Mouse (Mus musculus): ENCODE measurements around the gene Chrm4. TPM values are rescaled to one million over a fixed set of nuclear protein-coding genes. Genes with fewer than 3 reads are reported as not detected.

Chrm4 gene
- not detected in 2 replicates for polyA plus RNA-seq (2012; ENCODE audit: insufficient read depth, insufficient read length, missing spikeins)

DNA sequence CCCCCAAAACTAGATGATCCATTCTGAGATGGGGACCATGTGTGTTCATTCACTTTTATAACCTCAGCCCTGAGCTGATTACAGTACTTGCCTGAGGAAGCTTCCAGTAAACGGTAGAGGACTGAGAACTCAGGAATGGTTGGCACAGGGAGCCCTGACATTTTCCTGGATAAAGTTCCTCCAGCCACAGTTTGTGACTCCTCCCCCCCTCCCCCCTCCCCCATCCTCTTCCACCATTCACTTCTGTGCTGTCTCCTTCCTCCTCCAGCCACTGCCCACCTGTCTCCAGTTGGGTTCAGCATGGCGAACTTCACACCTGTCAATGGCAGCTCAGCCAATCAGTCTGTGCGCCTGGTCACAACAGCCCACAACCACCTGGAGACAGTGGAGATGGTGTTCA, at the start of gene Chrm4:
TSS of gene Chrm4 (plus strand) at position 301 of the 400 bp plus-strand sequence.
- Histone ChIP-seq H3K27ac (replicated peaks; ENCODE audit: low read depth, low read length) (no peak within 1 kb of the TSS), H3K4me1 (ENCODE audit: control insufficient read depth, insufficient read depth, insufficient read length, low read length) (no peaks in the 10 kb centered on the region; the same call in 1 of the 2 replicates), H3K4me3 (ENCODE audit: insufficient read depth, low read depth, low read length) (no peak within 1 kb of the TSS)

DNA sequence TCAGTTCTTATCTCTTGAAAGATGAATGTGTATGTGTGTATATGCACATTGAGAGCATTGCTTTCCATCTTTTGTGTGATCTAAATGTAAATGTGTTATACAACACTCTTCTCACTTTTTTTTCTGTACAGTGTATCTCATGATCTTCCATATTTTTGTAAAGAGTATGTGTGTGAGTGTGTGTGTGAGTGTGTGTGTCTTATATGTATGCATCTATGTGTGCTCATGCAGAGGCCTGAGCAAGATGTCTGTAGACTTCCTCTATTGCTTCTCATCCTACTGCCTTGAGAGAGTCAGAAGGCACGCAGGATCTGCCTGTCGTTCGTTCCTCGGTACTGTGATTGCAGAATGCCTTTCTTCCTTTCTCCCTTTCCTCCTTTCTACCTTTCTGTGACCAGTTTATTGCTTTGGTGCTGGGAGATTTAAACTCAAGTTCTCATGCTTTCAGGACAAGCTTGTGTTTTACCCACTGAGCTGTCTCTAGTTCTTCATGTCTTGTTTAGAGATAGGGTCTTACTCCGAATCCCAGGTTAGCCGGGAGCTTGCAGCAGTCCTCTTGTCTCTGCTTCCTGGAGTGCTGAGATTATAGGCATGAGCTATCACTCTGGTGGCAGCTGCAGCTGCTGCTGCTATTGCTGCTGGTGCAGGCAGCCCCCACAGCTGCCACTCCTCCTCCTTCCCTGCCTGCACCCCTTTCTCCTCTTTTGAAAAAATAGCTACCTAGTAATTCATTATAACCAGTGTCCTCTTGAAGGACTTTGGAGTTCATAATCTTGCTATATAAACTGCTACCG, 48.5 kb upstream of the Chrm4 start:
- no peak overlapping the region for H3K4me3 ChIP-seq (ENCODE audit: insufficient read depth, low read depth, low read length)
- H3K27ac ChIP-seq (replicated peaks; ENCODE audit: low read depth, low read length): no peak overlapping the region
- no peaks in the 10 kb centered on the region for H3K4me1 ChIP-seq (ENCODE audit: control insufficient read depth, insufficient read depth, insufficient read length, low read length)

DNA sequence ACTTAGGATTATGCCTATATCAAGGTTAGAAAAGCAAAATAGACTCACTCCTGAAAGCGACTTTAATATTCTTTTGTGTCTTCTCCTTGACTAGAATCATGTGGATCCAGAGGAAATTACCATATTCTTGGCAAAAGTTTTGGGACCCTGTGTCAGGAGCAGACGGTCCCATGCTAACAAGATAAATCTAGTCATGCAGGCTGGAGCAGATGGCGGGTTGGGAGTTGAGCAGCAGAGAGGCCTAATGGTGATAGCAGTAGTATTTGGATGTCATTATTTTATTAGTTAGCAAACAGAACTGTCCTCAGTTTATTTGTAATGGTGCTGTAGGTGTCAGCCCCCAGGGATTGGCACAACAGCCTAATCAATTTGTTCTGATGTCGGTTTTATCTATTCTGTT, 43.1 kb upstream of the Chrm4 start:
- no peaks in the 10 kb centered on the region for H3K4me1 ChIP-seq (ENCODE audit: control insufficient read depth, insufficient read depth, insufficient read length, low read length)
- no peak overlapping the region for H3K27ac ChIP-seq (replicated peaks; ENCODE audit: low read depth, low read length)
- no peak overlapping the region for H3K4me3 ChIP-seq (ENCODE audit: insufficient read depth, low read depth, low read length)

DNA sequence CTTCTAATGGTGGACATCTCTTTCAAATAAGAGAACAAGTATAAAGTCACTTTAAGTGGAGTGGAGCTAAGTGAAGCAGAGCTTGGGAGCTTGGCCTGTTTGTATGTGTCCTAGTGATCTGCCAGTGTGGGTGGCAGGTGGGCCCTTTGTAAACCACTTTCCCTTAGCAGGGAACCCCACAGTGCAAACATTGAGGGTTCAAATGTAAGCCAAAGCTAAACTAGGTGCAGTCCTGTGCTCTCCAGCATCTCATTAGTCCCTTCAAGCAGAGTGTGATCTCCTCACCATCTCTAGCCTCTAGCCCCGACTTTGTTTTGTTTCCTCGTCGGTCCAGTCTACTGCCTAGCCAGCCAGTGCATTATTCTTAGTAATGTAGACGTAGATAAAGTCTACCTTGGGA, 42.4 kb upstream of the Chrm4 start:
- Histone ChIP-seq H3K27ac (replicated peaks; ENCODE audit: low read depth, low read length) (no peak overlapping the region), H3K4me1 (ENCODE audit: control insufficient read depth, insufficient read depth, insufficient read length, low read length) (no peaks in the 10 kb centered on the region)

DNA sequence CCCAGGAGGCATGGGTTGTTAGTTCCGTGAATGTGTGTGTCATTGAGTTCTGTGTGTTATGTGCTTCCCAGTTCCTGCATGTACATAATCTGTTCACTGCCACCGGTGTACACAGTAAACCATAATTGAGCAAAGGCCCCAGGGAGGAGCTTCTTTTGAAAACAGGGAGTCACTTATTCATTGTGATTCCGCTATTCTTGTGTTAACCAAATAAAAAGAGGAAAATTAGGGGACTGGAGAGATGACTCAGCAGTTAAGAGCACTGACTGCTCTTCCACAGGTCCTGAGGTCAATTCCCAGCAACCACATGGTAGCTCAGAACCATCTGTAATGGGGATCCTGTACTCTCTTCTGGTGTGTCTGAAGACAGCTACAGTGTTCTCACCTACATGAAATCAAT, 32.3 kb upstream of the Chrm4 start:
- no peak overlapping the region for H3K4me3 ChIP-seq (ENCODE audit: insufficient read depth, low read depth, low read length)
- H3K4me1 ChIP-seq (ENCODE audit: control insufficient read depth, insufficient read depth, insufficient read length, low read length): no peaks in the 10 kb centered on the region
- no peak overlapping the region for H3K27ac ChIP-seq (replicated peaks; ENCODE audit: low read depth, low read length)

More for the DNA sequence above, 42.4 kb upstream of the Chrm4 start:
- H3K4me3 ChIP-seq (ENCODE audit: insufficient read depth, low read depth, low read length): no peak overlapping the region

DNA sequence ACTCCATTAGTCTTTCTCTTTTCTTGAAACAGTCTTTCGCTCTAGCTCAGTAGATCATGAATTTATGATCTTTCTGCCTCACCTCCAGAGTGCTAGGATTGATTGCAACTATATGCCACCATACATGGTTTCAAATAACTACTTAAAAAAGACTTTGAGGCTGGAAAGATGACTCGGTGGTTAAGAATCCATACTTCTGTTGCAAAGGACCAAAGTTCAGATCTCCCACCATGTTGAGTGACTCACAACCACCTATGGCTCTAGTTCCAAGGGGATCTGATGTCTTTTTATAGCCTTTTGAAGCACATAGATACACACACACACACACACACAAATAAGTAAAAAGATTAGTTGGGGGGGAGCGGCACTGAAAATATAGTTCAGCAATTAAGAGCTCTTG, 31.6 kb upstream of the Chrm4 start:
- Histone ChIP-seq H3K4me1 (ENCODE audit: control insufficient read depth, insufficient read depth, insufficient read length, low read length) (no peaks in the 10 kb centered on the region), H3K4me3 (ENCODE audit: insufficient read depth, low read depth, low read length) (no peak overlapping the region), H3K27ac (replicated peaks; ENCODE audit: low read depth, low read length) (no peak overlapping the region)

DNA sequence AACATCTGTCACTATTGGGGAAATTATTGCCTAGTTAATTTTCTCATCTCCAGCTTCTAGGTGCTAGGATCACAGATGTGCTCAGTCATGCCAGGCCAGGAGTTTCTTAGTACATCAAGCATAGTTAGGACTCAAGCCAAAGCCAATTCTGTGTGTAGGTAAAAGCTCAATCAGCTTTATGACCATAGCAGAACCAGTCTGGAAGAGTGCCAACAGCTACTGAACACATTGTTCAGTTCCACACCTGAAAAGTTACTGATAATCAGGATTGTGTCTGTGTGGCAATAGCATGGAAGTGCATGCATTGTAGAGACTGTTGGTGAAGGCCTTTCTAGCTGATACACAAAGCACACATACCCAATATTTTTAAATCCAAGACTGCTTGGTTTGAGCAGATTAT, 29.1 kb upstream of the Chrm4 start:
- Histone ChIP-seq H3K4me3 (ENCODE audit: insufficient read depth, low read depth, low read length) (no peak overlapping the region), H3K4me1 (ENCODE audit: control insufficient read depth, insufficient read depth, insufficient read length, low read length) (no peaks in the 10 kb centered on the region), H3K27ac (replicated peaks; ENCODE audit: low read depth, low read length) (no peak overlapping the region)

DNA sequence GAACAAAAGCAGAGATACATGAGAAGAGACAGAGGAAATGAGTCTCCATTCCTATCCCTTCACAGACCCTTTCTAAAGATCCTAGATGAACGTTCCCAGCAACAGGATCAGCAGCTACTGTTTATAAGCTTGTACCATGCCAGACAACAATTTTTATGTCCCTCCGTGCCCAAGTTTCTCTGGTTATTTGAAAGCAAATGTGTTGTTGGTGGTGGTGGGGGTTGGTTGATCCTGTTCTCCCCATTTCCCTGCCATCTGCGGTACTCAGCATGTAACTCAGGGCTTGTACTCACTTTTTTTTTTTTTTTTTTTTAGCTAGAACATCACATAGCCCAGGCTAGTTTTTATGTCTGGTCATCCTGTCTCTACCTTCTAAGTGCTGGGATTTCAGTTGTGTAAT, 27.9 kb upstream of the Chrm4 start:
- H3K27ac ChIP-seq (replicated peaks; ENCODE audit: low read depth, low read length): no peak overlapping the region
- no peak overlapping the region for H3K4me3 ChIP-seq (ENCODE audit: insufficient read depth, low read depth, low read length)
- no peaks in the 10 kb centered on the region for H3K4me1 ChIP-seq (ENCODE audit: control insufficient read depth, insufficient read depth, insufficient read length, low read length)

DNA sequence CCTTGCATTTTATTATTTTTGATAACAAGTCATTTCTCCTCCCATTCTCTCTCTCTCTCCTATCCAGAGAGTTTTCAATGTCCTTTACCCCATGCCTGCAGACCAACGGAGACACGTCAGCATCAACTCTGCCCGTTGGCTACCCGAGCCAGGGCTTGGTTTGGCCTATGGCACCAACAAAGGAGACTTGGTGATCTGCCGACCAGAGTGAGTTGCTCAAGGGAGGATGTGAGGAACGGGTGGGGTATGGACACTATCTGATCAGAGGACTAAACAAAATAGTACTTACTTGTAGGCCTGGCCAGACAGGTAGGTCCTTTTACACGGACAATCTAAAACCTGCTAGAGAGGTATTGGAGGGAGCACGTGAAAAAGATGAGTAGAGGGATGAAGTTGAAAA, 26.6 kb upstream of the Chrm4 start:
- no peak overlapping the region for H3K4me3 ChIP-seq (ENCODE audit: insufficient read depth, low read depth, low read length)
- H3K27ac ChIP-seq (replicated peaks; ENCODE audit: low read depth, low read length): no peak overlapping the region
- no peaks in the 10 kb centered on the region for H3K4me1 ChIP-seq (ENCODE audit: control insufficient read depth, insufficient read depth, insufficient read length, low read length)

DNA sequence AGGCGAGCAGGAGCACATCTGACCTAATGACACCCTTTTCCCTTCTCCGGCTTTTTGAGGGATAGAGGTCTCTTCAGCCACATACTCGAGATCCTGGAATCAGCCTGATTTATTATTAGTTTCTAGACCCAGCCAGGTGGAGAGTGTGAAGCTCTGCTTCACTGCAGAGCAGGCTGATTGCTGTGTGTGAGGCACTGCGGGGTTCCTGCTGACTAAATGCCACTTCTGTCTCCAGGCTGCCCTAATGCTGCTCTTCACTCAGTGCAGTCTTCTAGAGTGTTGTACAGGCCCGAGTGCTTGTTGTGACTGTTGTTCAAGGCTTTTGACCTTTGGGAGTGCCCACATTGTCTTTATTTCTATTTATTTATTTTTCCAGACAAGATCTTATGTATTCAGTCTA, 24.7 kb upstream of the Chrm4 start:
- H3K4me3 ChIP-seq (ENCODE audit: insufficient read depth, low read depth, low read length): no peak overlapping the region
- H3K27ac ChIP-seq (replicated peaks; ENCODE audit: low read depth, low read length): no peak overlapping the region
- H3K4me1 ChIP-seq (ENCODE audit: control insufficient read depth, insufficient read depth, insufficient read length, low read length): no peaks in the 10 kb centered on the region

DNA sequence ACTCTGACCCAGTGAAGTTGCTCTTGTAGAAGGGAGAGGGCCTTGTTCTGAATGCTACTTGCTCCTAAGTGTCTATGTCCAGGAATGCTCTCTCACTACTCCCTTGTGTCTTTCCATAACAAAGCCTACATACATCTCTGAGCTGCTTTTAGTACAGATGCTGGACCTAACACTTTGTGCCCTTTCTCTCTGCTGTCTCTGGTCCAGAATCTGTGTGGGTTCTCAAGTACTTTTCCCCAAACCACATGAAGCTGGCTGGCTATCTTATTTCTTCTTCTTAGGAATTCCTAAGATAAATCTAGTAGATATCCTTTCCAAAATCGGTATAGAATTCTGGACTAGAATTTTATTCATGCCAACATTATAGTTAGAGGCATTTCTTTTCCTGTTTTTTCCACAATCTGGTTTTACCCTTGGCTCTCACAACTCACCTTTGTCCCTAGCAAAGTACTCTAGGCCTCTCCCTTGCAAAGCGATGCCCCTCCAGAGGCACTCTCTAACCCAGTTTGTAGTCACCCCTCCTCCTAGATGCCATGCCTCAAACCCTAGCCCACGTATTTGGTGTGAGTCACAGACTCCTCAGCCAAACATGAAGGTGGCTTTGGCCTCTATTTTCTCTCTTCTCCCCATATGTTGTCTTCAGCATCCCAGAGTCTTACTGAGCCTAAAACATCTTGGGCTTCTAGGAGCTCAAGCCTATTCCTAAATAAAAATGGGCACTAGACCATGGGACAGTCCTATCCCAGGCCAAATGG, 23.7 kb upstream of the Chrm4 start:
- Histone ChIP-seq H3K4me3 (ENCODE audit: insufficient read depth, low read depth, low read length) (no peak overlapping the region), H3K27ac (replicated peaks; ENCODE audit: low read depth, low read length) (no peak overlapping the region), H3K4me1 (ENCODE audit: control insufficient read depth, insufficient read depth, insufficient read length, low read length) (no peaks in the 10 kb centered on the region)

DNA sequence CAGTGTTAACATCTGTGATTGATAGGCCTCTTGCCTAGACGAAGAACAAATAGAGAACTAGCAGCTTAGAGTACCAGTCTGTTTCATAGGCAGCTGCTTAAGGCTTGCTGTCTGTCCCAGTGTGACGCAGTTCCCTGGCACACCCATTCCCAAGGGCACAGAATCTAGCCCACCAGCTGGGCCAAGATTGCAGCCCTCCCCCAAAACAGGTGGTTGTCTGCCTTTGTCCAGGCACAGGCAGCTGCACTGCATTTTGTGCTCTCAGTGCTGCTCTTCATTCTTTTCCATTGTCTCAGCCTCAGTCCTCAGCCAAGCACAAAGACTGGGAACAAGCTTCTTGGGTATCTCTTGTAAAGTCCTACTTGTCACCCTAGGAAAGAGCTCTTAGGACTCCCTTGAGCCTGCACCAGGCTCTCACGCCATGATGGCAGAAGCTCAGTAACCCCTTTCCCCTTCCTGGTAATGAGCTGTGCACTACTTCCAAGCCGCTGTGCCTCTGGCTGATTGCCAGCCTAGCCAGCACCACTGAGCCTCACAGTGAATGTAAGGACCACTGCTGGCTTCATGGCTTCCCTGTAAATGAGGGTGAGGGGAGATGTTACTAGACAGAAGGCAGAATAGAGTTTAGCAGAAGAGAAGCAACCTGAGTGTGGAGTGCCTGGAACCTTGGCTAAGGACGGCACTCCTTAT, 22.3 kb upstream of the Chrm4 start:
- Histone ChIP-seq H3K4me1 (ENCODE audit: control insufficient read depth, insufficient read depth, insufficient read length, low read length) (no peaks in the 10 kb centered on the region), H3K4me3 (ENCODE audit: insufficient read depth, low read depth, low read length) (no peak overlapping the region), H3K27ac (replicated peaks; ENCODE audit: low read depth, low read length) (no peak overlapping the region)

DNA sequence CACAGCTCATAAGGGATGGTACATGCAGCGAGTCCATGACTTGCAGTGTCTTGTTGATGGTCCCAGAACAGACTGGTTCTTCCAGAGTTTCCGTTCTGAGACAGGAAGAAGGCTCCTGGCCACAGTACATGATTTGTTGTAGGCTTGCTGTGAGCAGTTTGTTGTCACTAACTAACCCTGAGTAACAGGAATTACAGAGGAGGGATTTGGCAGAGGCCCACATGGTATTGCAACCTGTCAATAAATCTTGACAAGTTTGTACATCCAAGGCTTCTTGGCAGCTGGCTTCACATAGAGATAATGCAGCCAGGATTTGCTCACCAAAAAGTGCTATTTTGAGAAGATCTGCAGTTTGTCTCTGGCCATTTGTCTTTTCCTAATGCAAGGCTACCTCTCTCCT, 20.9 kb upstream of the Chrm4 start:
- H3K4me3 ChIP-seq (ENCODE audit: insufficient read depth, low read depth, low read length): no peak overlapping the region
- H3K27ac ChIP-seq (replicated peaks; ENCODE audit: low read depth, low read length): no peak overlapping the region
- no peaks in the 10 kb centered on the region for H3K4me1 ChIP-seq (ENCODE audit: control insufficient read depth, insufficient read depth, insufficient read length, low read length)

DNA sequence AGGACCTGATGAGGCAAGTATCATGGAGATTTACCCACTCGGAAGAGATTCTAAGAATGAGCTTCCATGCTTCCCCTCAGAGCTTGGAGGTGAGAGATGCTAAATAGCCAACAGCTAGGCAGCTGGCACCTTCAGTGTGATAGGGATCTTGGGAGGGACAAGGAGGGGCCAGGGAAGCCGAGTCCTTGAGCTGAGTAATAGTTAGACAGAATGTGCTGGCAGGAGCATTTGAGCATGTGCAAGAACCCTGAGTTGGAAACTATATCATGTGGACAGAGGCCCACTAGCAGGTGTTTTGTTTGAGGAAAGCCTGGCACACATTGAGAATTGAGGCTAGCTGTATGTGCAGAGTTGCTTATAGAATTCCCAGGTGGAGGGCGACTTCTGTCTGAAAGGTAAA, 14.4 kb upstream of the Chrm4 start:
- Histone ChIP-seq H3K4me3 (ENCODE audit: insufficient read depth, low read depth, low read length) (no peak overlapping the region), H3K27ac (replicated peaks; ENCODE audit: low read depth, low read length) (no peak overlapping the region), H3K4me1 (ENCODE audit: control insufficient read depth, insufficient read depth, insufficient read length, low read length) (no peaks in the 10 kb centered on the region)

DNA sequence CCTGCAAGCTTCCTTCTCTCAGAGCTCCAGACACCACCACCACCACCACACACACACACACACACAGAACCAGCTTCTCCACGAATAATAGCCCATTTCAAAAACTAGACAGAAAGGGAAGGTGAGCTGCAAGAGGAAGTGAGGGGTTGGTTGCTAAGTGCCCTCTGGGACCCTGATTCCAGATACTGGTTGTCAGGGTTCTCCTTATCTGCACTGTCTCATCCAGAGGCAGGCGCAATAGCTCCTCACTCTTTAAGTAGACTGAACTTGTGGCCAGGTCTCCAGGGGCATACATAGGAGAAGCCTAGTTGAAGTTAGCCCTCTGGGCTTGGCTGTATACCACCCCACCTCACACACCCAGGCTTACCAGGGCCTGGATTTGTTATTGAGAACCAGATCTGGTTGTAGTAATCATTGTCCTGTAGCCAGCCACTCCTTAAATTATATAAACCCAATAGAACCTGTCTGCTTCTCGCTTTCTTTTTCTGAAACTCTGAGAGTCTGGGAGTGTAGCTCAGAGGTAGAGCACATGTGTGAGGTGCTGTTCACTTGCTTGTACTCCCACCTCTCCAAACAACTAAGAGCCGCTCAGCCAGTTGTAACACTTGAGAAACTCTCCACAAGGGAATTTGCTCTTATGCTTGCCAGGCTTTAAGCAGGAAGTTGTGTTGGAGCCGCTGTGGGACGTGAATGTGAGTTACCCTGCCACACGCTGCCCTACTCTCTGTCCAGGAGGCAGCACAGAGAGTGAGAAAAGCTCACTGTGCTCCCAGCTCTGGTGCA, 13.5 kb upstream of the Chrm4 start:
- H3K4me3 ChIP-seq (ENCODE audit: insufficient read depth, low read depth, low read length): no peak overlapping the region
- no peak overlapping the region for H3K27ac ChIP-seq (replicated peaks; ENCODE audit: low read depth, low read length)
- H3K4me1 ChIP-seq (ENCODE audit: control insufficient read depth, insufficient read depth, insufficient read length, low read length): no peaks in the 10 kb centered on the region
